Mouse (Mus musculus): ENCODE results near the gene Avpi1. TPM values are rescaled to one million over a fixed set of nuclear protein-coding genes. Genes with fewer than 3 reads are reported as not detected.
A peak's percentile ranks its signal among the peaks of the same experiment; 100 is the strongest.

Avpi1 gene
- polyA plus RNA-seq, 1 experiment = 8.4 TPM

- Histone ChIP-seq H3K4me1 (ENCODE audit: control insufficient read depth, insufficient read depth, low read length) (peaks cover 30% of the 10 kb centered on the region), H3K27me3 (ENCODE audit: control insufficient read depth, insufficient read depth, low read length) (no peaks in the 10 kb centered on the region; the same call in 1 of the 2 replicates), H3K36me3 (ENCODE audit: control insufficient read depth, insufficient read depth, low read length) (no peaks in the 10 kb centered on the region), H3K4me3 (ENCODE audit: control insufficient read depth, low read depth, low read length) (peak overlapping the region; percentile 88), H3K27ac (ENCODE audit: control insufficient read depth, insufficient read depth, low read depth, low read length) (no peak overlapping the region)
- TF ChIP-seq POLR2A (IDR thresholded peaks at IDR 0.05; ENCODE audit: control insufficient read depth, low read depth, low read length) (no peak), CTCF (IDR thresholded peaks at IDR 0.05; ENCODE audit: control insufficient read depth, insufficient read depth, insufficient replicate concordance, low read depth, low read length) (no peak)
Observed at GRCm38 (mm10) chr19:42148569-42148860, 19.7 kb upstream of the Avpi1 start.

GRCm38 (mm10) chr19:42147769-42148568, 19.1 kb upstream of the Avpi1 start:
- Histone ChIP-seq H3K4me1 (ENCODE audit: control insufficient read depth, insufficient read depth, low read length) (peaks cover 27% of the 10 kb centered on the region), H3K27ac (ENCODE audit: control insufficient read depth, insufficient read depth, low read depth, low read length) (peak overlapping the region; percentile 77), H3K36me3 (ENCODE audit: control insufficient read depth, insufficient read depth, low read length) (no peaks in the 10 kb centered on the region), H3K4me3 (ENCODE audit: control insufficient read depth, low read depth, low read length) (peak overlapping the region; percentile 88), H3K27me3 (ENCODE audit: control insufficient read depth, insufficient read depth, low read length) (no peaks in the 10 kb centered on the region; the same call in 1 of the 2 replicates)
- peak; percentile 30; the same call in 1 of the 2 replicates for TF ChIP-seq POLR2A (IDR thresholded peaks at IDR 0.05; ENCODE audit: control insufficient read depth, low read depth, low read length)
- no peak for TF ChIP-seq CTCF (IDR thresholded peaks at IDR 0.05; ENCODE audit: control insufficient read depth, insufficient read depth, insufficient replicate concordance, low read depth, low read length)

GRCm38 (mm10) chr19:42147170-42147768, 18.4 kb upstream of the Avpi1 start, which contains the start of gene Marveld1:
Marveld1 (plus strand) TSS chr19:42147400.
- Histone ChIP-seq H3K27ac (ENCODE audit: control insufficient read depth, insufficient read depth, low read depth, low read length) (peak within 1 kb of the TSS; percentile 77), H3K27me3 (ENCODE audit: control insufficient read depth, insufficient read depth, low read length) (no peaks in the 10 kb centered on the region; the same call in 1 of the 2 replicates), H3K4me1 (ENCODE audit: control insufficient read depth, insufficient read depth, low read length) (peaks cover 27% of the 10 kb centered on the region), H3K4me3 (ENCODE audit: control insufficient read depth, low read depth, low read length) (peak within 1 kb of the TSS; percentile 88), H3K36me3 (ENCODE audit: control insufficient read depth, insufficient read depth, low read length) (no peaks in the 10 kb centered on the region)
- peak; percentile 44; the same call in 1 of the 2 replicates for TF ChIP-seq POLR2A (IDR thresholded peaks at IDR 0.05; ENCODE audit: control insufficient read depth, low read depth, low read length)
- no peak for TF ChIP-seq CTCF (IDR thresholded peaks at IDR 0.05; ENCODE audit: control insufficient read depth, insufficient read depth, insufficient replicate concordance, low read depth, low read length)

- Histone ChIP-seq H3K27me3 (ENCODE audit: control insufficient read depth, insufficient read depth, low read length) (no peaks in the 10 kb centered on the region; the same call in 1 of the 2 replicates), H3K27ac (ENCODE audit: control insufficient read depth, insufficient read depth, low read depth, low read length) (no peak overlapping the region), H3K4me1 (ENCODE audit: control insufficient read depth, insufficient read depth, low read length) (peaks cover 25% of the 10 kb centered on the region), H3K4me3 (ENCODE audit: control insufficient read depth, low read depth, low read length) (no peak overlapping the region), H3K36me3 (ENCODE audit: control insufficient read depth, insufficient read depth, low read length) (no peaks in the 10 kb centered on the region)
- TF ChIP-seq POLR2A (IDR thresholded peaks at IDR 0.05; ENCODE audit: control insufficient read depth, low read depth, low read length) (no peak), CTCF (IDR thresholded peaks at IDR 0.05; ENCODE audit: control insufficient read depth, insufficient read depth, insufficient replicate concordance, low read depth, low read length) (no peak)
Observed at GRCm38 (mm10) chr19:42146276-42147010, 17.6 kb upstream of the Avpi1 start.

GRCm38 (mm10) chr19:42145731-42146130, 16.9 kb upstream of the Avpi1 start:
- TF ChIP-seq CTCF (IDR thresholded peaks at IDR 0.05; ENCODE audit: control insufficient read depth, insufficient read depth, insufficient replicate concordance, low read depth, low read length) (no peak), POLR2A (IDR thresholded peaks at IDR 0.05; ENCODE audit: control insufficient read depth, low read depth, low read length) (no peak)
- H3K4me3 ChIP-seq (ENCODE audit: control insufficient read depth, low read depth, low read length) = no peak overlapping the region
- no peaks in the 10 kb centered on the region; the same call in 1 of the 2 replicates for H3K27me3 ChIP-seq (ENCODE audit: control insufficient read depth, insufficient read depth, low read length)
- H3K27ac ChIP-seq (ENCODE audit: control insufficient read depth, insufficient read depth, low read depth, low read length) = no peak overlapping the region
- H3K36me3 ChIP-seq (ENCODE audit: control insufficient read depth, insufficient read depth, low read length) = no peaks in the 10 kb centered on the region
- peaks cover 23% of the 10 kb centered on the region for H3K4me1 ChIP-seq (ENCODE audit: control insufficient read depth, insufficient read depth, low read length)

- Histone ChIP-seq H3K4me1 (ENCODE audit: control insufficient read depth, insufficient read depth, low read length) (peaks cover 23% of the 10 kb centered on the region), H3K27me3 (ENCODE audit: control insufficient read depth, insufficient read depth, low read length) (no peaks in the 10 kb centered on the region; the same call in 1 of the 2 replicates), H3K4me3 (ENCODE audit: control insufficient read depth, low read depth, low read length) (no peak overlapping the region), H3K36me3 (ENCODE audit: control insufficient read depth, insufficient read depth, low read length) (no peaks in the 10 kb centered on the region), H3K27ac (ENCODE audit: control insufficient read depth, insufficient read depth, low read depth, low read length) (0 out of 2 replicates have a peak overlapping the region, but pooled peaks have one; percentile 41)
- no peak for TF ChIP-seq POLR2A (IDR thresholded peaks at IDR 0.05; ENCODE audit: control insufficient read depth, low read depth, low read length)
- no peak for TF ChIP-seq CTCF (IDR thresholded peaks at IDR 0.05; ENCODE audit: control insufficient read depth, insufficient read depth, insufficient replicate concordance, low read depth, low read length)
Observed at GRCm38 (mm10) chr19:42145210-42145609, 16.4 kb upstream of the Avpi1 start.
